Mouse (Mus musculus): ENCODE measurements at regions not wholly inside any gene's neighbourhood (a gene's known extent, or its start where the extent isn't known, plus 50 kb on each side); places are given as distances from the start of the nearest gene placed in this dataset.

DNA sequence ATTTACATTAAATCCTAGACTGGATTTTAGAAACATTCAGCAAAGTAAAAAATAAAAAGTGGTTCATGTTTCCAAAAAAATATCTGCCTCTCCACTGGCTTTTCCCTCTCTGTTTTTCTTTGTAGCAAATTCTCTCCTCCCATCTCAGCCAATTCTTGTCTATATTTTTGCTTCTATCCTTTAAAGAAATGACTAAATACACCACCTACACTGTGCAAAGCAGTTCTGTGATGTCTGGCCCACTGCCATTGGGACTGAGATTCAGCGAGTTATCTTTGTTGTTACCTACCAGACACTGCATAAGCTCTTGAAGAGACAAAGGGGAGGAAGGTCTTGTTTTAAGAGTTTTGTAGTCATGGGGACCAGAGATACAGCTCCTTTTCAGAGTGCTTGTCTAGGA, 835.8 kb upstream of the Klhl29 start:
- DNase-seq (ENCODE audit: low read depth, low spot score), result no peak

DNA sequence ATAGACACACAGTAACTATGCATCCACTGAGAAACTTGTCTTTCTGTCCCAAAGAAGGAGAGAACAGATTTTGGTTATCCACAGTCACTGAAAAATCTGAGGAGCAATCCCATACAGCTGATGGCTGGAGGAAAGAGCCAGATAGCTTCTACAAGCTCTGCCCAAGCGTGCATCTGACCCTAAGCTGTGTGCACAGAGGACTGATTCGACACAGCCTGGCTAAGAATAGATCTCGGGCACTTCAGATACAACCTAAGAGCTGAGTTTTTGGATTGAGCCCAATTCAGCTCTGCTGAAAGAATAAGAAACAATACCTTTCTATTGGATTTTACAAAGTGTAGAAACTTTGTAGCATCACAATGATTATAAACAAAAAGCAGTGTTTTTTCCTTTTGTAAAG, 813.8 kb upstream of the Klhl29 start:
- no peak for DNase-seq (ENCODE audit: low read depth, low spot score)

DNA sequence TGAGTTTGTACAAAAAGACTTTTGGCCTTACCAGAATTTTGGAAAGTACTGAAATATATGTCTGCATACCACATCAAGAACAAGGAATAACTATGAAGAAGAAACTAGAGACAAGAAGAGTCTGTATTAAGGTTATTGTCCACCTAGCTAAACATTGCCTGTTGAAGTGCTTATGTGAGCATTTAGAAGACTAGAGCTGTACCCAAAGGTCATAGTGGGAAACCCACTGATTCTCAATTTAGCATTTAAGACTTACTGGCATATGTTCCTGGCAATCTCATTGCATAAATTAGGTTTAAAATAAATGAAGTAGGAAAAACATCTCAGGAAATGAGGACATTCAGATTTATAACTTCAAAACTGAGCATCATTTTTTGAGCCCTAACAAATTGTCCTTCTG, 793.3 kb upstream of the Klhl29 start:
- no peak for DNase-seq (ENCODE audit: low read depth, low spot score)

DNA sequence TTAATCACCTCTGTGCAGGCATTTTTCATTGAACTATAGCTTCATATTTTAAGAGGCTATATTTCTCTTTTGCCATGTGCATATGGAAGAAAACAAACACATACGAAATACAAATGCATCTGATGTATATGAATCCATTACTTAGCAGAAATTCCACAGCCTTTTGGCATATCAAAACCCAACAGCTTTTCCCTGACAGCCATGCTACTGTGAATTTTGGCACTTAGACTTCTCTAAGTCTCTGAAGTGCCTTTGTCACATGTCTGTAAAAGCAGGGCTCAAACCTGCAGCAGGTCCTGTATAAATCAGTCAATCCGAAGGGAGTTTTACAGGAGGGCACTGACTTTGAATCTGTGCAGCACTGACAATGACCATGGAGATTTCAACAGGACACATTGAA, 778.8 kb upstream of the Klhl29 start:
- DNase-seq (ENCODE audit: low read depth, low spot score), result no peak

- DNase-seq (ENCODE audit: low read depth, low spot score), result no peak
Observed at GRCm38 (mm10) chr12:6151476-6151875, 776.0 kb upstream of the Klhl29 start.

- DNase-seq (ENCODE audit: low read depth, low spot score), result no peak
Observed at GRCm38 (mm10) chr12:6132451-6132850, 757.0 kb upstream of the Klhl29 start.

DNA sequence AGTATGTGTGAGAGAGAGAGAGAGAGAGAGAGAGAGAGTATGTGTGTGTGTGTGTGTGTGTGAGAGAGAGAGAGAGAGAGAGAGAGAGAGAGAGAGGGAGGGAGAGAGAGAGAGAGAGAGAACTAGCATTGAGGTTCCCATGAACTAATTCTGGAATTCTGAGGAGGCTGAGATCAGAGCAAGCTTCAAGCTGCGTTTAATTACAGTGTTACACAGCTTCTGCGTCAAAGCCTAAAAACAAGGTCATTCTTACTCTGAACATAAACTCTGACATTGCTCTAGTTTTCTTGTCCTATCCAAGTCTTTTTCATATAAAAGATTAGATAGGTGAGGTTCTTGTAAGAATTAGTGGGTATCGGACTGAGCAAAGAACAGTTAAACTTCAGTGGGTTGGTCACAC, 744.1 kb upstream of the Klhl29 start:
- DNase-seq (ENCODE audit: low read depth, low spot score), result no peak

DNA sequence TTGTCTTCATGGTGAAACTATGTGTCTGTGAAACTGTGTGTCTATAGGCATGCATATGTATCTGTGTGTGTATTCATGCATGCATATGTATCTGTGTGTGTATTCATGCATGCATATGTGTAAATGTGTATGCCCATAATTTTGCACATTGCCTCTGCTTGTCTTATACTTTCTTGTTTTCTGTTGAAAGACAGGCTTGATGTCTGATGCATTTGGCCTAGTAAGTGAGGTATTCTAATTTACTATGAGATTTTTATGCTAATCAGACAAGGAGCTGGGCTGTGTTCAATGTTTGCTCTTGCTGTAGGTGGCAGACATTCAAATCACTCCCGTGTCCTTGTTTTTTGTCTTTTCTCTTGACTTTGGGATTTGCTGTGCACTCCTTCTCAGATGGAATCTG, 739.8 kb upstream of the Klhl29 start:
- DNase-seq (ENCODE audit: low read depth, low spot score), result no peak

- DNase-seq (ENCODE audit: low read depth, low spot score), result no peak
Observed at GRCm38 (mm10) chr12:6097295-6097694, 721.8 kb upstream of the Klhl29 start.

- peak; percentile 54 for DNase-seq (ENCODE audit: low read depth, low spot score)
Observed at GRCm38 (mm10) chr12:6087627-6088350, 712.3 kb upstream of the Klhl29 start.

GRCm38 (mm10) chr12:6087071-6087470, 711.6 kb upstream of the Klhl29 start:
- peak; percentile 36 for DNase-seq (ENCODE audit: low read depth, low spot score)

- DNase-seq (ENCODE audit: low read depth, low spot score), result peak; percentile 33
Observed at GRCm38 (mm10) chr12:6046866-6047689, 671.6 kb upstream of the Klhl29 start.

DNA sequence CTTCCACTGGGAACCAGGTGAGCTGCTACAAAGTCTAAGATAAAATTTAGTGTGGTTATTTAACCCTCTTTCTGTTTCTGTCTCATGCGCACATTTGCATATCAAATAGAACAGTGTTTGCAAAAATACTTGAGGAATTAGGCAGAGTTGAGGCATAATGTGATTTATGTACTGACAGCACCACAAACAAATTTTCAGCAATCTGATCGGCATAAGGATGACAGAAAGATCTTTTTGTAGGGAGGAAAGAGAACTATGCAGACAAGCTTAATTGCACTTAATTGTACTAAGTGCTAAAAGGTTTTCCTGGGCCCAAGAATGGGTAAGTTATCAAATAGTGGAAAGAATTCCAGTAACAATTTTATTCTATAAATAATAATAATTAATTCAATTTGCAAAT, 670.6 kb upstream of the Klhl29 start:
- no peak for DNase-seq (ENCODE audit: low read depth, low spot score)

GRCm38 (mm10) chr12:6042326-6042725, 666.8 kb upstream of the Klhl29 start:
- DNase-seq (ENCODE audit: low read depth, low spot score), result peak; percentile 58

- DNase-seq (ENCODE audit: low read depth, low spot score), result no peak
Observed at GRCm38 (mm10) chr12:6024111-6024510, 648.6 kb upstream of the Klhl29 start.

- no peak for DNase-seq (ENCODE audit: low read depth, low spot score)
Observed at GRCm38 (mm10) chr12:6022490-6022889, 647.0 kb upstream of the Klhl29 start.

DNA sequence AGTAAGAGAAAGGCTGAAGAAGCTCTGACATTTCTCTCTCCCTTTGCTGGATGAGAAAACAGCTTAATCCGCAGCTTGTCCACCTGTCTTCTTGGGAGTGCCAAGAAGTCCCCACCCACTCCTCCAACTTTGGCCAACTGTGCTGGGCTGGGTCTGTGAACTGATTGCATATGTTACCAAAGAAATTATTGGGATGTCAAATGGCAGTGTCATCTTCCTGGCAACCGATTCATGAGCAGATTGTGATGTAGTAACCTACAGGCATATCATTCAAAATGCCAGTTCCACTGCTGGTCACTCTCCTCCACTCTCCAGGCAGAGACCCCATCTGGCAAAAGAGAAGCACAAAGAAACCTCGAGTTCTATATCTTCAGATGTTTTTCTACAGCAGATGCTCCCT, 625.5 kb upstream of the Klhl29 start:
- no peak for DNase-seq (ENCODE audit: low read depth, low spot score)

DNA sequence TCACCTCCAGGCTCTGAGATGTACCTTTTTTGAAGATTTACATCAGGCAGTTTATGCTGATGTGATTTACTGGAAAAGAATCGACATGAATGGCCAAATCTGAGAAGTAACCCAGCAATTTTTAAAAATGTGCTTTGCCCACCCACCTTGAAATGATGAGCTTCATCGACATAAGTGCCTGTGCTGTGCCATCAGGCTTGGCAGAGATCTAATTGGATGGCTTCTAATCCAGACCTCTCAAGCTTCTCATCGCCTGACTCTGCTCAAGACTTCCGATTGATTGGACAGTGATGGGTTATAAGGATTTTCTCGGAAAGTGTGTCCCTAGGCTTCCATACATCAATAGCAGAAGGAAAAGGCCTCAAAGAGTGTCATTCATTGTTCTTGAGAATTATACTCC, 621.9 kb upstream of the Klhl29 start:
- DNase-seq (ENCODE audit: low read depth, low spot score), result no peak

- no peak for DNase-seq (ENCODE audit: low read depth, low spot score)
Observed at GRCm38 (mm10) chr12:5996672-5997071, 621.2 kb upstream of the Klhl29 start.

DNA sequence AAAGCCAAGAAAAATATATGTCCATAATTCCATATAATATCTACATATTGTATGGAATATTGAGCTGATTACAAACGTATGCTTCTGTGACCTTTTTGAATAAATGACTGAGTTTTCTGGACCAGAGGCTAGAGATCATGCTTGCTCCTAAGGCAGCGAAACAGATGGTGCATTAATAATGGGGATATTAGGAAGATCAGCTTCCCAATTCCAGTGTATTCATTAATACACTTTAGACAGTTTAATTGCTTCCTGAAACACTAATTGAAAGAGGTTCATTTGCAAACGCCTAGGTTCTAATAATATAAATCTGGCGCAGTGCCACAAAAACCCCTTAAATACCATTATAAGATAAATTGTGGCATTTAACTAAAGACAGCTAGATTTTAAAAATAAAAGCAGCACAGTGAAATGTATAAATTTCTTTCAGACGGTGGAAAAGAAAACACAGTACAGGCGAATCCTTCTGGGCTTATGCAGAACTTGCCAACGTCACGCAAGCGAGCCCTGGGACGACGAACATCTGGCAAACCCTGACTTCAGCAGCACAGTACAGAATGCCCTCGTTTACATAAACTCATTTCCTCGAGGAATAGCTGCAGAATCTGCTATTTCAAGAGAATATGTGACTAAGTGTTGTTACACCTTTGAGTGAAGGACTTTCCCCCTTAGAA, 608.6 kb upstream of the Klhl29 start:
- DNase-seq (ENCODE audit: low read depth, low spot score), result no peak

GRCm38 (mm10) chr12:5982096-5982495, 606.6 kb upstream of the Klhl29 start:
- no peak for DNase-seq (ENCODE audit: low read depth, low spot score)

- DNase-seq (ENCODE audit: low read depth, low spot score), result no peak
Observed at GRCm38 (mm10) chr12:5975926-5976325, 600.4 kb upstream of the Klhl29 start.

- no peak for DNase-seq (ENCODE audit: low read depth, low spot score)
Observed at GRCm38 (mm10) chr12:5969556-5969955, 594.1 kb upstream of the Klhl29 start.

All from mesoderm, embryonic 11.5 days (tissue).